Mouse (Mus musculus) erythroblast, embryonic 14.5 days (primary cell): ENCODE results near the gene Gm9844. TPM values are rescaled to one million over a fixed set of nuclear protein-coding genes. Genes with fewer than 3 reads are reported as not detected.
A peak's percentile ranks its signal among the peaks of the same experiment; 100 is the strongest.
"Not testable (repeated sequence)": the region's sequence is repeated elsewhere in the genome, so short reads cannot be mapped to it uniquely, and the experiment has no call there.

Source experiments
- H3K27me3 ChIP-seq: 2 replicates; pipeline ENCODE4 v1.6.1; 2012; ENCODE audit warnings: inconsistent platforms; ENCODE audit not compliant: control insufficient read depth
- H3K36me3 ChIP-seq: 2 replicates; pipeline ENCODE4 v1.6.1; 2012; ENCODE audit warnings: mild to moderate bottlenecking, inconsistent platforms; ENCODE audit not compliant: control insufficient read depth
- H3K4me1 ChIP-seq: 2 replicates; pipeline ENCODE4 v1.6.1; 2012; ENCODE audit warnings: inconsistent platforms; ENCODE audit not compliant: control insufficient read depth
- H3K4me3 ChIP-seq: replicated peaks from 2 replicates; pipeline ENCODE3; 2012; ENCODE audit warnings: moderate library complexity, mild to moderate bottlenecking, inconsistent platforms
- H3K9me3 ChIP-seq: 2 replicates; pipeline ENCODE4 v1.6.1; 2012; ENCODE audit warnings: low read length, inconsistent platforms, mixed read lengths; ENCODE audit not compliant: control insufficient read depth
- GATA1 ChIP-seq: IDR thresholded peaks from 2 replicates; pipeline ENCODE4 v1.6.1; 2012; ENCODE audit warnings: low read length, inconsistent platforms, mixed read lengths
- TAL1 ChIP-seq: IDR thresholded peaks from 3 replicates; pipeline ENCODE4 v1.6.1; 2012; ENCODE audit warnings: low read length, inconsistent platforms, mixed read lengths
- polyA plus RNA-seq: library from polyadenylated mRNA; stranded (reverse); fragments of >175 nt; gene quantifications from 2 replicates; pipeline ENCODE4 v1.2.3, GENCODE M21; 2012

The Gm9844 gene
- polyA plus RNA-seq, 1 experiment, result 6.9 TPM

GRCm38 (mm10) chr7:24845713-24846112, 16.3 kb upstream of the Gm9844 start:
- H3K4me1 ChIP-seq, result peaks cover 59% of the 10 kb centered on the region
- TF ChIP-seq TAL1 (no peak), GATA1 (no peak)
- peaks cover 3% of the 10 kb centered on the region for H3K27me3 ChIP-seq

GRCm38 (mm10) chr7:24846576-24846975, 15.4 kb upstream of the Gm9844 start:
- not testable (repeated sequence) for H3K9me3 ChIP-seq, H3K36me3 ChIP-seq, H3K27me3 ChIP-seq, H3K4me3 ChIP-seq
- H3K4me1 ChIP-seq, result peaks cover 68% of the 10 kb centered on the region

More at GRCm38 (mm10) chr7:24845713-24846112, 16.3 kb upstream of the Gm9844 start:
- no peak overlapping the region for H3K4me3 ChIP-seq
- H3K9me3 ChIP-seq, result no peaks in the 10 kb centered on the region
- peaks cover 3% of the 10 kb centered on the region for H3K36me3 ChIP-seq

GRCm38 (mm10) chr7:24850162-24850561, 11.9 kb upstream of the Gm9844 start:
- Histone ChIP-seq H3K36me3 (peaks cover 17% of the 10 kb centered on the region), H3K4me1 (peaks cover 98% of the 10 kb centered on the region), H3K27me3 (no peaks in the 10 kb centered on the region), H3K9me3 (peaks cover 5% of the 10 kb centered on the region), H3K4me3 (peak overlapping the region; percentile 67)
- no peak for TF ChIP-seq TAL1
- TF ChIP-seq GATA1, result no peak

GRCm38 (mm10) chr7:24850899-24851303, 11.1 kb upstream of the Gm9844 start:
- H3K27me3 ChIP-seq, result no peaks in the 10 kb centered on the region
- H3K36me3 ChIP-seq, result peaks cover 17% of the 10 kb centered on the region
- H3K4me1 ChIP-seq, result peaks cover 98% of the 10 kb centered on the region
- H3K4me3 ChIP-seq, result peak overlapping the region; percentile 67
- peaks cover 5% of the 10 kb centered on the region for H3K9me3 ChIP-seq
- TF ChIP-seq TAL1 (no peak), GATA1 (peak; percentile 66)

- Histone ChIP-seq H3K9me3 (peaks cover 5% of the 10 kb centered on the region), H3K4me3 (peak overlapping the region; percentile 67), H3K27me3 (no peaks in the 10 kb centered on the region), H3K36me3 (peaks cover 17% of the 10 kb centered on the region), H3K4me1 (peaks cover 94% of the 10 kb centered on the region)
- TF ChIP-seq TAL1, result no peak
- no peak for TF ChIP-seq GATA1
Observed at GRCm38 (mm10) chr7:24851596-24852325, 10.3 kb upstream of the Gm9844 start.

- Histone ChIP-seq H3K36me3 (peaks cover 16% of the 10 kb centered on the region), H3K27me3 (no peaks in the 10 kb centered on the region), H3K9me3 (peaks cover 5% of the 10 kb centered on the region), H3K4me3 (peak overlapping the region; percentile 67), H3K4me1 (peaks cover 94% of the 10 kb centered on the region)
- peak; percentile 89 for TF ChIP-seq TAL1
- peak; percentile 80 for TF ChIP-seq GATA1
Observed at GRCm38 (mm10) chr7:24852557-24853232, 9.3 kb upstream of the Gm9844 start.

- H3K4me3 ChIP-seq, result peak overlapping the region; percentile 67
- H3K27me3 ChIP-seq, result no peaks in the 10 kb centered on the region
- H3K9me3 ChIP-seq, result peaks cover 5% of the 10 kb centered on the region
- TF ChIP-seq TAL1 (no peak), GATA1 (no peak)
- peaks cover 94% of the 10 kb centered on the region for H3K4me1 ChIP-seq
- peaks cover 16% of the 10 kb centered on the region for H3K36me3 ChIP-seq
Observed at GRCm38 (mm10) chr7:24853233-24853563, 8.8 kb upstream of the Gm9844 start.

GRCm38 (mm10) chr7:24853695-24854094, 8.3 kb upstream of the Gm9844 start:
- Histone ChIP-seq H3K9me3 (peaks cover 5% of the 10 kb centered on the region), H3K27me3 (no peaks in the 10 kb centered on the region), H3K4me1 (peaks cover 96% of the 10 kb centered on the region), H3K4me3 (peak overlapping the region; percentile 67), H3K36me3 (peaks cover 16% of the 10 kb centered on the region)
- no peak for TF ChIP-seq TAL1
- no peak for TF ChIP-seq GATA1

- Histone ChIP-seq H3K9me3 (peaks cover 9% of the 10 kb centered on the region), H3K4me1 (peaks cover 96% of the 10 kb centered on the region), H3K27me3 (peaks cover 3% of the 10 kb centered on the region; the same call in 1 of the 2 replicates), H3K4me3 (no peak overlapping the region), H3K36me3 (peaks cover 19% of the 10 kb centered on the region)
- TF ChIP-seq GATA1 (no peak), TAL1 (no peak)
Observed at GRCm38 (mm10) chr7:24856460-24857120, 5.4 kb upstream of the Gm9844 start.
